Mouse (Mus musculus): ENCODE measurements around the gene Map4k1. TPM values are rescaled to one million over a fixed set of nuclear protein-coding genes. Genes with fewer than 3 reads are reported as not detected.

Gene Map4k1
- 8.9 and 10.3 TPM in 2 replicates for polyA plus RNA-seq (2012; rRNA removed)

DNA sequence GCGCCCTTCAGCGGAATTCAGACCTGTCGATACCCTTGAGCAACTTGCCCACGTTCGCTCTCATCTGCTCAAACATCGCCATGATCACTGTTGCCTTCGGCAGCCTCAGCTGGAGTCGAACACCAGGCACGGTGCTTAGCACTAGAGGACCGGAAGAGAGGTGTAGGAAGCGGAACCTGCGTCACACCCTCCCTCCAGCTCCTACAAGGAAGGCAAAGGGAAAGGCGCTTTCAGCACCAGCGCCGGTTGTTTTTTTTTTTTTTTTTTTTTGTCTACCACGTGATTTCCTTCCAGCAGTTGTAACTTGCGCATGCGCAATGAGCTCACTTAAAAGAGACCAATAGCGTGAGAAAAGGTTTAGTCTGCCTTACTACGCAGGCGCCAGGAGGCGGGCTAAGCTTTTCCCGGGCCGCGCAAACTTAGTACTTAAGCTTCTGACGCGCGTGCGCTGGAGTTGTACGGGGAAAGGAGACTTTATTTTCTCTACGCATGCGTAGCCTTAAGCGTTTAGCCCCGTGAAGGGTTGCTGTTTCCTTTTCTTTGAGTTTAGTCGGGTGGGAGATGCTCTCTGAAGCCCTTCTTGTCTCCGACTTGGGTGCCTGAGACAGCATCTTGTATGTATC lies at the start of gene Map4k1, which contains the start of gene Eif3k:
TSS of gene Map4k1 (plus strand) at position 400 of the 623 bp plus-strand sequence.
TSS of gene Eif3k (minus strand) at position 214 of the 623 bp plus-strand sequence.

DNA sequence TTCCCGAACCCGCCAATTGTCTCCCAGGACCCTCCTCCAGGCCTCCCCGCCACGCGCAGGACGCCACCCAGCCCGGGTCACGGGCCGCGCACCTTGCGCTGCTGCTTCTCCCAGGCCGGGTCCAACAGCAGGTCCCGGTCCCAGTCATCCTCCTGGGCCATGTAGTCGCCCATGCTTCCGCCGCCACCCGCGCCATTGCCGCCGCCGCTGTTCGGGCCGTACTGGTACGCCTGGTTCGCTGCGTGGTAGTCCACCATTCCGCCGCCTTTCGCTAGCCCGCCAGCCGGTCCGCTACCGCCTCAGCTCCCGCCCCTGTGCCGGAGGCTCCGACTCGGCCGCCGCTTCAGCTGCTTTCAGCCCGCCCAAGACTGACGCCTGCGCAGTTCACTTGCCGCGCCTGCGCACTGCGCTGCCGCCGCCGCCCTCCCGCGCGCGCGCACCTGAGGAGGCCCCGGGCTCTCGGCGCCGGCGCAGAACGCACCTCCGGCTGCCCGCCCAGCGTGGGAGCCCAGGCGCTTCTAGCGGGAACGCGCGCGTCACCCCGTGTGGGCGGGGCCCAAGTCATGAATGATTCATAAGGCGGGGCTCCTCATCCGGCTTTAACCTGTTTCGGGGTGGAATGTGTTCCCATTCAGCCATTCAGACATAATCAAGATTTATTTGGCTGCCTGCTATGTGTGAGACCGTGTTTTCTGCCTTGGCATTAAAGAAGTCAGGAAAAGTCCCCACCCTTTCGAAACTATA lies 19.8 kb upstream of the Map4k1 start, which contains the start of gene Actn4:
TSS of gene Actn4 (minus strand) at position 414 of the 744 bp plus-strand sequence.

Other genes with a start within 250 kb of the Map4k1 start
- 99.3 and 121 TPM in 2 replicates for gene Mrps12, start 240.2 kb upstream of the Map4k1 start, polyA plus RNA-seq (2012; rRNA removed)
- gene Sars2, start 240.1 kb upstream of the Map4k1 start, polyA plus RNA-seq (2012; rRNA removed) = 24.4 and 27.2 TPM in 2 replicates
- 0.10 TPM in 1 of 2 replicates, not detected in the other for gene Ccer2, start 225.9 kb upstream of the Map4k1 start, polyA plus RNA-seq (2012; rRNA removed)
- 56.6 and 62.7 TPM in 2 replicates for gene Sirt2, start 215.3 kb upstream of the Map4k1 start, polyA plus RNA-seq (2012; rRNA removed)
- gene Nfkbib, start 214.5 kb upstream of the Map4k1 start, polyA plus RNA-seq (2012; rRNA removed) = 77.5 and 94.6 TPM in 2 replicates
- 2.8 and 3.5 TPM in 2 replicates for gene Rinl, start 193.1 kb upstream of the Map4k1 start, polyA plus RNA-seq (2012; rRNA removed)
- gene Hnrnpl, start 173.5 kb upstream of the Map4k1 start, polyA plus RNA-seq (2012; rRNA removed) = 164 and 188 TPM in 2 replicates
- 328 and 330 TPM in 2 replicates for gene Ech1, start 156.8 kb upstream of the Map4k1 start, polyA plus RNA-seq (2012; rRNA removed)
- gene Lgals4, start 148.2 kb upstream of the Map4k1 start, polyA plus RNA-seq (2012; rRNA removed) = 3,828 and 4,206 TPM in 2 replicates
- gene Lgals7, start 118.2 kb upstream of the Map4k1 start, polyA plus RNA-seq (2012; rRNA removed) = 0.43 and 1.5 TPM in 2 replicates
- 0.58 and 0.71 TPM in 2 replicates for gene Capn12, start 100.6 kb upstream of the Map4k1 start, polyA plus RNA-seq (2012; rRNA removed)
- 736 and 739 TPM in 2 replicates for gene Actn4, start 19.7 kb upstream of the Map4k1 start, polyA plus RNA-seq (2012; rRNA removed)
- gene Eif3k, start 186 bp upstream of the Map4k1 start, polyA plus RNA-seq (2012; rRNA removed) = 191 and 246 TPM in 2 replicates
- 0.17 and 0.20 TPM in 2 replicates for gene Ryr1, start 143.1 kb downstream of the Map4k1 start, polyA plus RNA-seq (2012; rRNA removed)
- 3.9 and 5.3 TPM in 2 replicates for gene Rasgrp4, start 152.8 kb downstream of the Map4k1 start, polyA plus RNA-seq (2012; rRNA removed)
- 144 and 173 TPM in 2 replicates for gene Fam98c, start 174.2 kb downstream of the Map4k1 start, polyA plus RNA-seq (2012; rRNA removed)
- 1.0 and 1.4 TPM in 2 replicates for gene Ggn, start 188.2 kb downstream of the Map4k1 start, polyA plus RNA-seq (2012; rRNA removed)
- gene Spred3, start 188.4 kb downstream of the Map4k1 start, polyA plus RNA-seq (2012; rRNA removed) = 4.0 and 4.4 TPM in 2 replicates
- 118 and 131 TPM in 2 replicates for gene Psmd8, start 198.7 kb downstream of the Map4k1 start, polyA plus RNA-seq (2012; rRNA removed)
- gene Catsperg1, start 232.0 kb downstream of the Map4k1 start, polyA plus RNA-seq (2012; rRNA removed) = 0.63 and 1.00 TPM in 2 replicates

Measured in colon, adult 2 months (tissue).